ENCODE assay signal across 10 mouse cellular contexts in genomic region chr11:118133752-118134169, GRCm38 (mm10). TPM values are rescaled to one million over a fixed set of nuclear protein-coding genes. Genes with fewer than 3 reads are reported as not detected.
DNase-seq lines count a peak whose midpoint lies in the region; ATAC-seq and TF ChIP-seq lines count a peak whose summit lies in the region.
"Had no signal": no experiment of that assay in that cellular context is flagged by ENCODE, and none has a peak within 500 bp of the region (broad histone marks: within the 10 kb centered on the region; RNA-seq: fewer than 3 reads in every experiment).

No protein-coding gene starts in this region.

- ATAC-seq in limb, embryonic 12.5 days (ENCODE audit: insufficient number of reproducible peaks, insufficient read depth, low FRiP score, low TSS enrichment, low read depth): no peak

- no peaks in the 10 kb centered on the region for H3K27me3 ChIP-seq in embryonic facial prominence, embryonic 10.5 days (replicated peaks; ENCODE audit: low read depth, poor library complexity, severe bottlenecking)
- no peaks in the 10 kb centered on the region for H3K27me3 ChIP-seq in limb, embryonic 12.5 days
- H3K27me3 ChIP-seq: CH12.LX; embryonic facial prominence, embryonic 13.5 days had no signal

- intact Hi-C loops in heart, postnatal 14 days (cut with DNase I): no loop called here

- no peaks in the 10 kb centered on the region for H3K36me3 ChIP-seq in embryonic facial prominence, embryonic 10.5 days (replicated peaks)
- no peaks in the 10 kb centered on the region for H3K36me3 ChIP-seq in limb, embryonic 12.5 days

- peak overlapping the region; percentile 41; the same call in 1 of the 2 replicates for H3K27ac ChIP-seq in embryonic facial prominence, embryonic 10.5 days (replicated peaks)
- H3K27ac ChIP-seq in limb, embryonic 12.5 days: peak overlapping the region; percentile 64
- peak overlapping the region; percentile 84 for H3K27ac ChIP-seq in olfactory bulb, adult 2 months (ENCODE audit: insufficient read depth, low read depth, low read length)
- H3K27ac ChIP-seq: embryonic facial prominence, embryonic 13.5 days had no signal

- 43% methylated on average over 4 of the region's 4 CpGs for whole genome bisulfite sequencing in embryonic facial prominence, embryonic 10.5 days
- WGBS in limb, embryonic 12.5 days: 21% methylated on average over 4 of the region's 4 CpGs
- WGBS in olfactory bulb, adult 2 months: 29% methylated on average over 4 of the region's 4 CpGs

- TF ChIP-seq POLR2A in olfactory bulb, adult 2 months (IDR thresholded peaks at IDR 0.05; ENCODE audit: insufficient read depth, low read depth, low read length): no peak

- no peak overlapping the region for H3K4me2 ChIP-seq in limb, embryonic 12.5 days
- H3K4me2 ChIP-seq: embryonic facial prominence, embryonic 13.5 days had no signal

- no peak for TF ChIP-seq CTCF in olfactory bulb, adult 2 months (IDR thresholded peaks at IDR 0.05; ENCODE audit: insufficient read depth, low read depth, low read length)

- H3K9ac ChIP-seq in limb, embryonic 12.5 days (replicated peaks): no peak overlapping the region
- H3K9ac ChIP-seq: embryonic facial prominence, embryonic 13.5 days had no signal

- no peak overlapping the region for H3K4me3 ChIP-seq in embryonic facial prominence, embryonic 10.5 days
- no peak overlapping the region for H3K4me3 ChIP-seq in limb, embryonic 12.5 days (replicated peaks)
- no peak overlapping the region for H3K4me3 ChIP-seq in olfactory bulb, adult 2 months (ENCODE audit: insufficient read depth, low read depth, low read length)
- H3K4me3 ChIP-seq: embryonic facial prominence, embryonic 13.5 days had no signal

- DNase-seq in gastrocnemius, postnatal 25 days: peak; percentile 46
- DNase-seq in gastrocnemius, postnatal 4 days (ENCODE audit: low spot score in 2 of 2): no peak
- peak; percentile 37 for DNase-seq in NIH3T3 (ENCODE audit: low read depth)
- DNase-seq in embryonic facial prominence, embryonic 10.5 days (ENCODE audit: low spot score): peak; percentile 64
- peak; percentile 31 to 44 for DNase-seq in heart, postnatal 14 days
- DNase-seq in urinary bladder, adult 18-20 months (ENCODE audit: low spot score in 2 of 2): no peak

- H3K9me3 ChIP-seq in embryonic facial prominence, embryonic 10.5 days: peaks cover 3% of the 10 kb centered on the region; the same call in 1 of the 2 replicates
- peaks cover 7% of the 10 kb centered on the region; the same call in 1 of the 2 replicates for H3K9me3 ChIP-seq in limb, embryonic 12.5 days
- H3K9me3 ChIP-seq: embryonic facial prominence, embryonic 13.5 days had no signal

- H3K4me1 ChIP-seq in embryonic facial prominence, embryonic 10.5 days: peaks cover 35% of the 10 kb centered on the region
- peaks cover 31% of the 10 kb centered on the region for H3K4me1 ChIP-seq in limb, embryonic 12.5 days (replicated peaks)
- peaks cover 44% of the 10 kb centered on the region for H3K4me1 ChIP-seq in olfactory bulb, adult 2 months (ENCODE audit: control insufficient read depth, insufficient read depth, low read length)

RNA-seq across cellular contexts. Expression of gene Dnah17, which starts 3.3 kb away (rescaled TPM):
- under 1 TPM; 0.03 to 0.11 TPM for total RNA-seq in gastrocnemius, postnatal 25 days (2021)
- under 1 TPM; 0.05 to 0.10 TPM for total RNA-seq in gastrocnemius, postnatal 4 days (2021)
- 0.17 and 0.19 TPM in 2 replicates for polyA plus RNA-seq in embryonic facial prominence, embryonic 10.5 days (2016; fragmentation: Nextera tagmentation; extraction: Ambion mirVana)
- total RNA-seq in heart, postnatal 14 days (2021): under 1 TPM; 0.10 to 0.17 TPM
- polyA plus RNA-seq in limb, embryonic 12.5 days (2016; fragmentation: Nextera tagmentation; extraction: Ambion mirVana): 0.24 and 0.25 TPM in 2 replicates
- polyA plus RNA-seq in olfactory bulb, adult 2 months (2012; ENCODE audit: insufficient read depth, insufficient read length, low replicate concordance, missing spikeins): not detected in 2 replicates

Comparison
In these comparisons a context has a peak if more than half of its experiments do, and no peak if none do; other contexts are left out.
1. DNase-seq: peak in gastrocnemius, postnatal 25 days (single experiment), NIH3T3 (single experiment), embryonic facial prominence, embryonic 10.5 days (single experiment) and heart, postnatal 14 days (2 of 2); none in gastrocnemius, postnatal 4 days (0 of 2) and urinary bladder, adult 18-20 months (0 of 2).
2. Peak in every context shown above with its lines, with median percentiles within 50 percentile points of each other: H3K27ac ChIP-seq.